Mouse (Mus musculus) G1E (cell line): ENCODE results near the gene Nek6. TPM values are rescaled to one million over a fixed set of nuclear protein-coding genes. Genes with fewer than 3 reads are reported as not detected.

ENCODE experiments used
- ATAC-seq: 2 replicates; pipeline ENCODE4 v1.8.0; 2016; ENCODE audit warnings: mild to moderate bottlenecking; ENCODE audit not compliant: insufficient number of reproducible peaks, poor library complexity, low FRiP score, severe bottlenecking; ENCODE audit errors: extremely low read depth
- DNase-seq: peaks from one replicate; pipeline ENCODE4 v3.0.0; 2012; ENCODE audit warnings: low spot score
- H3K27me3 ChIP-seq: 2 replicates; pipeline ENCODE4 v1.6.1; 2012; ENCODE audit warnings: mild to moderate bottlenecking, low read length, inconsistent platforms; ENCODE audit not compliant: insufficient read depth
- H3K36me3 ChIP-seq: replicated peaks from 2 replicates; pipeline ENCODE3; 2012; ENCODE audit warnings: mild to moderate bottlenecking, inconsistent platforms
- H3K4me1 ChIP-seq: 2 replicates; pipeline ENCODE4 v1.6.1; 2012; ENCODE audit warnings: low read depth, low read length, inconsistent platforms, mixed read lengths; ENCODE audit not compliant: insufficient read depth
- H3K4me3 ChIP-seq: 2 replicates; pipeline ENCODE4 v1.5.1; 2012; ENCODE audit warnings: low read depth, mild to moderate bottlenecking, inconsistent platforms, low read length, moderate library complexity, mixed read lengths
- H3K9me3 ChIP-seq: replicated peaks from 2 replicates; pipeline ENCODE4 v1.6.1; 2012; ENCODE audit warnings: inconsistent platforms
- CTCF ChIP-seq: IDR thresholded peaks from 2 replicates; pipeline ENCODE4 v1.5.1; 2012; ENCODE audit warnings: low read depth, low read length, inconsistent platforms, mixed read lengths
- GATA1 ChIP-seq: IDR thresholded peaks from 2 replicates; pipeline ENCODE4 v1.6.1; 2012; ENCODE audit warnings: borderline replicate concordance, low read length, inconsistent platforms, mixed read lengths
- GATA2 ChIP-seq: IDR thresholded peaks from 2 replicates; pipeline ENCODE4 v1.6.1; 2012; ENCODE audit warnings: low read depth, low read length, inconsistent platforms, borderline replicate concordance
- POLR2AphosphoS5 ChIP-seq: IDR thresholded peaks from 2 replicates; pipeline ENCODE4 v1.6.1; 2012; ENCODE audit warnings: low read depth, low read length, inconsistent platforms; ENCODE audit not compliant: insufficient replicate concordance
- TAL1 ChIP-seq: conservative IDR thresholded peaks from 2 replicates; pipeline ENCODE4 v1.6.1; 2012; ENCODE audit warnings: low read depth, low read length, inconsistent platforms, mixed read lengths
- polyA plus RNA-seq: library from polyadenylated mRNA; stranded (reverse); fragments of >175 nt; gene quantifications from 2 replicates; pipeline ENCODE4 v1.2.3, GENCODE M21; 2012
- total RNA-seq, 2 experiments: library from RNA; stranded (forward) in 1 of 2; stranded (reverse) in 1 of 2; fragments of 200-1000 nt in 1 of 2; fragments of >200 nt in 1 of 2; fragmentation: Nextera tagmentation in 1 of 2; gene quantifications; 2 replicates each; pipeline ENCODE4 v1.2.3; 2014 to 2017

The Nek6 gene
- total and polyA plus RNA-seq, 3 experiments = 95.8 to 180 (median 113) TPM

DNA sequence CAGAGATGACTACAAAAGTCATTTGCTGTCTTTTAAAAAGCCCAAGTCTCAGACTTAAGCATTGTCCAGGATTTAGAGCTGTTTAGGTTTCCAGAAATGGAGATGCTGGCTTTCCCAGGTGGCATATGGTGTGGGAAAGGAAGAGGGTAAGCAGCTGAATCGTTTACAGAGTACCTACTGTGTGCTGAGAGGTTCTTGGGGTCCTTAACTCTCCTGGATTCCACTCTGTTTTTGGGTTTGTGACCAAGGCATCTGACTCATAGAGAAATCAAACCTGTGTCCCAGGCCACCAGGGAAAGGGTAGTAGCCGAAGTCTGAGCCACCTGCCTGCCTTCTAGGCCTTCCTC is 1.7 kb downstream of the Nek6 start:
- no peaks in the 10 kb centered on the region for H3K9me3 ChIP-seq
- peak overlapping the region; percentile 88; the same call in 1 of the 2 replicates for H3K4me3 ChIP-seq
- peaks cover 49% of the 10 kb centered on the region for H3K36me3 ChIP-seq
- ATAC-seq (no peak), DNase-seq (no peak)
- no peaks in the 10 kb centered on the region for H3K27me3 ChIP-seq
- TF ChIP-seq POLR2AphosphoS5 (no peak), TAL1 (no peak), GATA2 (no peak), CTCF (no peak), GATA1 (no peak)
- H3K4me1 ChIP-seq = peaks cover 84% of the 10 kb centered on the region

- H3K4me3 ChIP-seq = no peak overlapping the region
- peaks cover 61% of the 10 kb centered on the region for H3K36me3 ChIP-seq
- ATAC-seq (peak; percentile 65), DNase-seq (peak; percentile 52)
- H3K27me3 ChIP-seq = no peaks in the 10 kb centered on the region
- no peak for TF ChIP-seq GATA1
- TF ChIP-seq TAL1 = no peak
- no peak for TF ChIP-seq GATA2
- TF ChIP-seq CTCF = no peak
- no peak for TF ChIP-seq POLR2AphosphoS5
- no peaks in the 10 kb centered on the region for H3K9me3 ChIP-seq
- H3K4me1 ChIP-seq = peaks cover 84% of the 10 kb centered on the region
These were observed 3.0 kb downstream of the Nek6 start for GRCm38 (mm10) chr2:38514411-38514810.

DNA sequence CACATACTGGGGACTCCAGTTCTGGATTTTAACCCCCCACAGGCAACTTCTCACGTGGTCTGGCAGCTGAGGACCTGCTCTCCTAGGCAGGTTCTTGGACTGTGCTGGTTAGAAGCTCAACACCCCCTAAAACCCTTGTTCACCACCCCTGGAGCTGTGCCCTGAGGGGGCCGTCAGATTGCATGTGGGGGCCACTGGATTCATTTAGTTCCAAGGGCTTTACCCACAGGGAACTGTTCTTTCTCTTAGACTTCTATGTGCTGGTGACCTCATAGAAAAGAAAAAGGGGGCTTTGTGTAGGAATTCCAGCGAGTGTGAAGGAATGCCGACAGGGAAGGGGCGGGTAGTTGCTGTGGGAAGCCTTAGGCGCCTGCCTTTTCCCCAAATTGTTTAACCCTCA is 4.0 kb downstream of the Nek6 start:
- Histone ChIP-seq H3K36me3 (peaks cover 71% of the 10 kb centered on the region), H3K27me3 (no peaks in the 10 kb centered on the region), H3K9me3 (no peaks in the 10 kb centered on the region), H3K4me1 (peaks cover 83% of the 10 kb centered on the region), H3K4me3 (no peak overlapping the region)
- no peak for ATAC-seq
- TF ChIP-seq CTCF (no peak), TAL1 (no peak), GATA2 (no peak), POLR2AphosphoS5 (no peak), GATA1 (no peak)
- no peak for DNase-seq

GRCm38 (mm10) chr2:38516471-38516870 is 5.0 kb downstream of the Nek6 start:
- H3K4me3 ChIP-seq = no peak overlapping the region
- no peak for TF ChIP-seq CTCF
- TF ChIP-seq GATA2 = no peak
- no peak for TF ChIP-seq GATA1
- TF ChIP-seq TAL1 = no peak
- TF ChIP-seq POLR2AphosphoS5 = no peak
- DNase-seq (no peak), ATAC-seq (no peak)
- H3K27me3 ChIP-seq = no peaks in the 10 kb centered on the region
- peaks cover 83% of the 10 kb centered on the region for H3K4me1 ChIP-seq
- peaks cover 80% of the 10 kb centered on the region for H3K36me3 ChIP-seq
- no peaks in the 10 kb centered on the region for H3K9me3 ChIP-seq

DNA sequence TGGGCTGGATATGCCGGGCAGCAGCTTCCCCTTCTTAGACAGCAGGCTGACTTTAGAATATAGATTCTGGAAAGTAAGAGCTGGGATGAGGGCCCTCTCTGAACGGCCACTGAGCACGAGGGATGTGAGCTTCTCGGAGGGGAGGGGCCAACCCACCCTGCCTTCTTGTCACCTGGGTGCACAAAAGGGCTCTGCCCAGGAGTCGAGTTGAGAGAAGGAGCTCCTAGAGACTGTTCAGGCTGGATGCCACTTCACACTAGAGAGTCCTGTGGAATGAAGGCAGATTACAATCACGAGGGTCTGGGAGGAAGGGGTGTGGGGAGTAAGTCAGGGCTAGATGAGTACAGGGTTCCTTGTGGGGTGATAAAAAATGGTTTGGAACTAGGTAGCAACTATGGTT is 5.6 kb downstream of the Nek6 start:
- ATAC-seq = no peak
- Histone ChIP-seq H3K27me3 (no peaks in the 10 kb centered on the region), H3K36me3 (peaks cover 85% of the 10 kb centered on the region), H3K9me3 (no peaks in the 10 kb centered on the region), H3K4me1 (peaks cover 85% of the 10 kb centered on the region), H3K4me3 (no peak overlapping the region)
- TF ChIP-seq GATA2 = no peak
- TF ChIP-seq TAL1 = no peak
- no peak for TF ChIP-seq CTCF
- TF ChIP-seq GATA1 = no peak
- no peak for TF ChIP-seq POLR2AphosphoS5
- no peak for DNase-seq

DNA sequence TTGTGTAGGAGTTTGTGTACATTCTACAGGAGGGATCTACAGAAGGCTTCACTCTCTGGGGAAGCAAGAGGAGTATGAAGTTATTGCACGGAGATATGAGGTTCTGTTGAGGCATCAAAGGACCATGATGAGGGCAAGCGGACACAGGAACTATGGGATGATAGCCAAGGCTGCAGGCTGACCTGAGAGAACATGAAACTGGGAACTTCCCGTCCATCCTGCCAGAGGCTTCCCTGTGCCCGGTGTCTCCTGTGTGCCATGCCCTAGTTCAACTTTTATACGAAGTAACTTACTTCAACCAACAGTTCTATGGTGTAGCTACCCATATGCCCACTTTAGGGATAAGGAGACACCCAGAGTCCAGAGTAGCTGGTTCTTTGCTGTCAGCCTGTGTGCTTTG is 7.3 kb downstream of the Nek6 start:
- no peak for DNase-seq
- Histone ChIP-seq H3K27me3 (no peaks in the 10 kb centered on the region), H3K4me3 (no peak overlapping the region), H3K9me3 (no peaks in the 10 kb centered on the region), H3K36me3 (peaks cover 95% of the 10 kb centered on the region), H3K4me1 (peaks cover 85% of the 10 kb centered on the region)
- ATAC-seq = no peak
- TF ChIP-seq GATA2 (no peak), TAL1 (no peak), POLR2AphosphoS5 (no peak), CTCF (no peak), GATA1 (no peak)

GRCm38 (mm10) chr2:38519934-38520333 is 8.5 kb downstream of the Nek6 start:
- ATAC-seq (no peak), DNase-seq (no peak)
- Histone ChIP-seq H3K36me3 (peaks cover 95% of the 10 kb centered on the region), H3K4me3 (no peak overlapping the region), H3K27me3 (no peaks in the 10 kb centered on the region), H3K4me1 (peaks cover 85% of the 10 kb centered on the region), H3K9me3 (no peaks in the 10 kb centered on the region)
- no peak for TF ChIP-seq TAL1
- no peak for TF ChIP-seq POLR2AphosphoS5
- TF ChIP-seq GATA2 = no peak
- no peak for TF ChIP-seq GATA1
- no peak for TF ChIP-seq CTCF
